Mouse (Mus musculus): ENCODE data around the gene Cox4i2. TPM values are rescaled to one million over a fixed set of nuclear protein-coding genes. Genes with fewer than 3 reads are reported as not detected.
A peak's percentile ranks its signal among the peaks of the same experiment; 100 is the strongest.

The Cox4i2 gene
- polyA plus RNA-seq, 1 experiment from 2014 or later, result 104 TPM

DNA sequence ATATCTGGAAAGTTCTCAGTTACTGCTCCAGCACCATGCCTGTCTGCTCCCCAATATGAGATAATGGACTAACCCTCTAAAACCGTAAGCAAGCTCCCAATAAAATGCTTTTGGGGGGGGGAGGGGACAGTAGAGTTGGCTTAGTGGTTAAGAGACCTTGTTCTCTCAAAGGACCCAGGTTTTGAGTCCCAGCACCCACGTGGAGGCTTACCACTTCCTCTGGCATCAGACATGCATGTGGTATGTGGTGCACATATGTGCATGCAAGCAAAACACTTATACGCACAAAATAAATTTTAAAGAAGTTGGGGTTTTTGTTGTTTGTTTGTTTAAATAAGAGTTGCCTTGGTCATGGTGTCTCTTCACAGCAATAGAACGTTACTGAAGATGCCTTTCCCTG, 21.4 kb downstream of the Cox4i2 start:
- Histone ChIP-seq H3K4me3 (ENCODE audit: low read length) (no peak overlapping the region), H3K27me3 (ENCODE audit: control insufficient read depth, insufficient read depth, low read depth, low read length) (no peaks in the 10 kb centered on the region), H3K4me2 (ENCODE audit: low read depth, low read length) (no peak overlapping the region), H3K9me3 (ENCODE audit: control insufficient read depth, low read length) (no peaks in the 10 kb centered on the region), H3K9ac (ENCODE audit: low read length) (no peak overlapping the region), H3K36me3 (ENCODE audit: control insufficient read depth, insufficient read depth, low read length) (peaks cover 4% of the 10 kb centered on the region; the same call in 1 of the 2 replicates), H3K27ac (ENCODE audit: low read length) (no peak overlapping the region), H3K4me1 (replicated peaks; ENCODE audit: control insufficient read depth, insufficient read depth, low read length) (no peaks in the 10 kb centered on the region)
- WGBS, result 78% methylated on average over 4 of the region's 4 CpGs
- no peak for ATAC-seq (ENCODE audit: low read depth)

DNA sequence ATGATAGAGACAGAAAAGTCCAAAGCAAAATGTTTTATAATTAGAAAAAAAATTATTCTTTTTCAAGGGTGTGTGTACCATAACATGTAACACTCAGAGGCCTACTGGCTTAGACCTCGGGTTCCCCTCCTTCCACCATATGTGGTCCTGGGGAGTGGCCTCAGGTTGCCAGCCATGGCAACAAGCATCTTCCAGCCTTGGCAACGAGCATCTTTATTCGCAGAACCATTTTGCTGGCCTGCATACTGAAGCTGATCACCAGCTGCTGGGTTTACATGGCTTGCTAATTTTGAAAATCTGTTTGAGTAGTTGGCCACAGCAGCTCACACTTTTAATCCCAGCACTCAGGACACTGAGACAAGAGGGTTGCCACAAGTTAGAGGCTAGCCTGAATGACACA, 22.0 kb downstream of the Cox4i2 start:
- Histone ChIP-seq H3K27me3 (ENCODE audit: control insufficient read depth, insufficient read depth, low read depth, low read length) (no peaks in the 10 kb centered on the region), H3K4me2 (ENCODE audit: low read depth, low read length) (no peak overlapping the region), H3K27ac (ENCODE audit: low read length) (no peak overlapping the region), H3K9ac (ENCODE audit: low read length) (no peak overlapping the region), H3K9me3 (ENCODE audit: control insufficient read depth, low read length) (no peaks in the 10 kb centered on the region), H3K4me1 (replicated peaks; ENCODE audit: control insufficient read depth, insufficient read depth, low read length) (0 out of 2 replicates have a peak, but pooled peaks cover under 1% of the 10 kb centered on the region), H3K36me3 (ENCODE audit: control insufficient read depth, insufficient read depth, low read length) (peaks cover 4% of the 10 kb centered on the region), H3K4me3 (ENCODE audit: low read length) (no peak overlapping the region)
- 76% methylated on average over 3 of the region's 3 CpGs for WGBS
- ATAC-seq (ENCODE audit: low read depth), result no peak

DNA sequence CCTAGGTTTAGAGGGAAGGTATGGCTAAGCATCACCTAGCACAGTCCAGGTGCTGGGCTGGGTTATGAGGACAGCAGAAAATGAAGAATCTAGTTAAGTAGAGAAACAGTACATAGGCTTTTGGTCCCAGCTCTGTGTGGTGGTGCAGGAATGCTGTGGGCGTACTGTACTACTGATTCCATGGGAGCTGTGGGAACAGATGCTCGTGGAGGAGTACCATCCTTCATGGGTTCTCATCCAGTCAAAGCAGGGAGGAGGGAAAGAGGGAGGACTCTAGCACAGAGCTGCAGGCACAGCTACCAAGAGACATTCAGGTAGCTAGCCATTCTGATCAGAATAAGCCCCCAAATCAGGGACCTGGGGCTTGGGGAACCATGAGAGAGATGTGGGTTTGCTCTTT, 22.5 kb downstream of the Cox4i2 start:
- Histone ChIP-seq H3K4me3 (ENCODE audit: low read length) (no peak overlapping the region), H3K9ac (ENCODE audit: low read length) (no peak overlapping the region)

DNA sequence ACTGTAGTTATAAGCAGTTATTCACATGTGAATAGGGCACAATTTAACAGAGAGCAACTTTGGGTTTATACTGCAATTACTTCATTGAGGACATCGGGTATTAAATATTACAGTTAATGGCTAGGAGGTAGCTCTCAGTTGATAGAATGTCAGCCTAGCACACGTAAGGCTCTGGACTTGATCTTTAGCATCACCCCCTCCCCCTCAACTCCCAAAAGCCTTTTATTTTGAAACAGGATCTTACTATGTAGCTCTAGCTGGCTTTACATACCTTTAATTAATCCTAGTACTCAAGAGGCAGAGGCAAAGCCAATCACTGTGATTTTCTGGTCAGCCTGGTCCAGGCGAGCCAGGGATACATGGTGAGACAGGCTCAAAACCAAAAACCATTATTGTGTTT, 23.1 kb downstream of the Cox4i2 start:
- H3K27me3 ChIP-seq (ENCODE audit: control insufficient read depth, insufficient read depth, low read depth, low read length), result no peaks in the 10 kb centered on the region
- H3K4me3 ChIP-seq (ENCODE audit: low read length), result no peak overlapping the region
- no peaks in the 10 kb centered on the region for H3K9me3 ChIP-seq (ENCODE audit: control insufficient read depth, low read length)
- no peak for ATAC-seq (ENCODE audit: low read depth)
- no peak overlapping the region for H3K9ac ChIP-seq (ENCODE audit: low read length)
- no peak overlapping the region for H3K27ac ChIP-seq (ENCODE audit: low read length)
- H3K4me2 ChIP-seq (ENCODE audit: low read depth, low read length), result no peak overlapping the region
- 83% methylated on average over 3 of the region's 3 CpGs for WGBS
- H3K4me1 ChIP-seq (replicated peaks; ENCODE audit: control insufficient read depth, insufficient read depth, low read length), result 0 out of 2 replicates have a peak, but pooled peaks cover 5% of the 10 kb centered on the region
- peaks cover 6% of the 10 kb centered on the region for H3K36me3 ChIP-seq (ENCODE audit: control insufficient read depth, insufficient read depth, low read length)

More for the DNA sequence above, 22.5 kb downstream of the Cox4i2 start:
- no peaks in the 10 kb centered on the region for H3K27me3 ChIP-seq (ENCODE audit: control insufficient read depth, insufficient read depth, low read depth, low read length)
- no peaks in the 10 kb centered on the region for H3K9me3 ChIP-seq (ENCODE audit: control insufficient read depth, low read length)
- 0 out of 2 replicates have a peak, but pooled peaks cover 4% of the 10 kb centered on the region for H3K4me1 ChIP-seq (replicated peaks; ENCODE audit: control insufficient read depth, insufficient read depth, low read length)
- H3K4me2 ChIP-seq (ENCODE audit: low read depth, low read length), result no peak overlapping the region
- no peak overlapping the region for H3K27ac ChIP-seq (ENCODE audit: low read length)
- no peak for ATAC-seq (ENCODE audit: low read depth)
- 82% methylated on average over 2 of the region's 2 CpGs for WGBS
- peaks cover 4% of the 10 kb centered on the region for H3K36me3 ChIP-seq (ENCODE audit: control insufficient read depth, insufficient read depth, low read length)

DNA sequence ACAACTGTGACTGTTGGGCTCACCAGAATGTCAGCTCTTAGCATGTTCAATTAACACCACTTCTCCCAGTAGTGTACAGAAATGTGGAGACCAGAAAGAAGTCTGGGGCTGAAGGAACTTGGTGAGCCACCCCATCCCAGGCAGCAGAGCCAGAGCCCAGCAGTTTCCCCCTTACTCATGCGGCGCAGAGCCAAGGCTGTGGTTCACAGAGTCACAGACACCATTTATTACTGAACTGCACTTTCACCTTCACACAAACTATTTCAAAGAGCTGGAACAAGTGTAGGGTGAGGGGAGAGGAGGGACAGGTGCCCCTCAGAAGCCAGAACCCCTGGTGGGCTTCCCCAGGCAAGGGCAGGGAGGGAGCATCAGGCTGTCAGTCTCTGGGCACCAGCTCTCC, 26.5 kb downstream of the Cox4i2 start:
- H3K27me3 ChIP-seq (ENCODE audit: control insufficient read depth, insufficient read depth, low read depth, low read length), result no peaks in the 10 kb centered on the region
- peaks cover 6% of the 10 kb centered on the region for H3K36me3 ChIP-seq (ENCODE audit: control insufficient read depth, insufficient read depth, low read length)
- H3K4me2 ChIP-seq (ENCODE audit: low read depth, low read length), result no peak overlapping the region
- H3K9me3 ChIP-seq (ENCODE audit: control insufficient read depth, low read length), result no peaks in the 10 kb centered on the region
- no peak overlapping the region for H3K4me3 ChIP-seq (ENCODE audit: low read length)
- peaks cover 14% of the 10 kb centered on the region for H3K4me1 ChIP-seq (replicated peaks; ENCODE audit: control insufficient read depth, insufficient read depth, low read length)
- no peak overlapping the region for H3K27ac ChIP-seq (ENCODE audit: low read length)
- no peak overlapping the region for H3K9ac ChIP-seq (ENCODE audit: low read length)
- no peak for ATAC-seq (ENCODE audit: low read depth)
- WGBS, result 97% methylated on average over 2 of the region's 2 CpGs

DNA sequence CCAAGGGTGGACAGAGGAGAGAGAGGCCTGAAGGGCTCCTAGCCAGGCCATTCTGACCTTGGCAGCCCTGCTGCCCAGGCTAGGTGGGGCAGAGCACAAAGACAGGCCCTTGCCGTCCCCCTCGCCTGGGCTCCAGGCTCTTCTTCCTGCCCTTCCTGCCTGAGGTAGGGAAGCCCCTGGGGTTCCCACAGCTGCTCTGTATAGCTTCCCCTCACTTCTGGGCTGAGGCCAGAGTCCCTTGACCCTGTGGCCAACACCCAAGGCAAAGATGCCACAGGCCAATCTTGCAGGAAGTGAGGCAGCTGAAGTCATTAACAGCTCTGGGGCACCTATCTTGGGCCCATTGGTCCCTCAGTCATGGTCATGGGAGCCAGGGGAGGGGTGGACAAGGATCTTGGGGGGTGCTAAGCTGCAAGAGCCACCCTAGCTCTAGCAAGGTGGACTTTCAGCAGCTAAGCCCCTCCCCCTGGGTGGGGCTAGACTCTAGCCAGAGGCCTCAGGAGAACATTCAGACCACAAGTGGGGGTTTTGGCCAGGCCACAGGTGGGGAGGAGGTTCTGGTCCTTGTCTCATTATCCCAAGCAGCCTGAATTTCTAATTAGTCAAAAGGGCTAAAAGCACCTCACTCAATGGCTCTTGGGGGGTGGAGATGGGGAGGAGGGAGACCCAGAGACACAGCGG, 27.2 kb downstream of the Cox4i2 start:
- no peak for ATAC-seq (ENCODE audit: low read depth)
- Histone ChIP-seq H3K9me3 (ENCODE audit: control insufficient read depth, low read length) (no peaks in the 10 kb centered on the region), H3K4me2 (ENCODE audit: low read depth, low read length) (no peak overlapping the region), H3K4me1 (replicated peaks; ENCODE audit: control insufficient read depth, insufficient read depth, low read length) (peaks cover 22% of the 10 kb centered on the region), H3K27me3 (ENCODE audit: control insufficient read depth, insufficient read depth, low read depth, low read length) (no peaks in the 10 kb centered on the region), H3K36me3 (ENCODE audit: control insufficient read depth, insufficient read depth, low read length) (peaks cover 6% of the 10 kb centered on the region), H3K9ac (ENCODE audit: low read length) (no peak overlapping the region), H3K27ac (ENCODE audit: low read length) (no peak overlapping the region), H3K4me3 (ENCODE audit: low read length) (no peak overlapping the region)
- WGBS, result 85% methylated on average over 3 of the region's 3 CpGs

DNA sequence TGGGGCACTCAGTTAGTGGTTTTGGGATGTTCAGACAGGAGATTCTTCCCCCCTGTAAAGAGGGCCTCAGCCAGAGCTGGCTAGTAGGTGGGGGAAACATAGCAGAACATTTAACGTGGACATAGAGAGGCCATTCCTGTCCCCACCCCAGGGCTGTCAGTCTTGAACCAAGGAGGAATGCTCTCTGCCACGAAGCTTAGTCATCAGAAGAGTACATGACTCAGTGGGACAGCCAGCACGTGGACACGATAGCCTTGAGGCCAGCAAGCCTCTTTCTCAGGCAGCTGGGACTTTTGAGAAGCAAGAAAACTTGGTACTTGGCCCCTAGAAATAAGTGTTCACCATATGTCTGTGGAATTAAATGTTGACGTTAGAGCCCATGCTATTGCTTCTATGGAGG, 28.7 kb downstream of the Cox4i2 start:
- Histone ChIP-seq H3K27ac (ENCODE audit: low read length) (no peak overlapping the region), H3K4me2 (ENCODE audit: low read depth, low read length) (no peak overlapping the region), H3K4me3 (ENCODE audit: low read length) (no peak overlapping the region), H3K9me3 (ENCODE audit: control insufficient read depth, low read length) (no peaks in the 10 kb centered on the region), H3K9ac (ENCODE audit: low read length) (no peak overlapping the region), H3K27me3 (ENCODE audit: control insufficient read depth, insufficient read depth, low read depth, low read length) (no peaks in the 10 kb centered on the region), H3K4me1 (replicated peaks; ENCODE audit: control insufficient read depth, insufficient read depth, low read length) (peaks cover 22% of the 10 kb centered on the region), H3K36me3 (ENCODE audit: control insufficient read depth, insufficient read depth, low read length) (peaks cover 6% of the 10 kb centered on the region)
- ATAC-seq (ENCODE audit: low read depth), result no peak
- 76% methylated on average over 5 of the region's 5 CpGs for WGBS

DNA sequence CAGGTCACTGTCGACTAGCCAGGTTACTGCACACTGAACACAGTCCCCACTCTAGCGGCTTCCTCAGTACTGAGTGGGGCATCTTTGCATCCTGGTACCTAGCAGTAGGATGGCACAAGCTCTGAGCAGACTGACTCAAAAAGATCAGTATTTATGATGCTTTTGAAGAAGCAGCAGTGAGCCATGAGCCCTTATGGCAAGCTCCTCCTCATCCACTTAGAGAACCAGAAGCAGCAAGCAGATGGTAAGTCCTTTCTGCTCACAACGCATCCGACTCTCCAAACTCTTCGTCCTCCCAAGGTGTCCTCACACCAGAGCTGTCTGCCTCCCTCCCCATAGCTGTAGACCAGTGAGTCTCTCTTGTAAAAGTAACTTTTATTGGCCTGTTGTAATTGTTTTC, 29.3 kb downstream of the Cox4i2 start:
- no peak for ATAC-seq (ENCODE audit: low read depth)
- Histone ChIP-seq H3K4me2 (ENCODE audit: low read depth, low read length) (no peak overlapping the region), H3K27ac (ENCODE audit: low read length) (no peak overlapping the region), H3K27me3 (ENCODE audit: control insufficient read depth, insufficient read depth, low read depth, low read length) (no peaks in the 10 kb centered on the region), H3K9ac (ENCODE audit: low read length) (no peak overlapping the region), H3K4me3 (ENCODE audit: low read length) (no peak overlapping the region), H3K4me1 (replicated peaks; ENCODE audit: control insufficient read depth, insufficient read depth, low read length) (peaks cover 25% of the 10 kb centered on the region), H3K9me3 (ENCODE audit: control insufficient read depth, low read length) (no peaks in the 10 kb centered on the region), H3K36me3 (ENCODE audit: control insufficient read depth, insufficient read depth, low read length) (peaks cover 6% of the 10 kb centered on the region)
- WGBS, result 90% methylated on average over 5 of the region's 5 CpGs

DNA sequence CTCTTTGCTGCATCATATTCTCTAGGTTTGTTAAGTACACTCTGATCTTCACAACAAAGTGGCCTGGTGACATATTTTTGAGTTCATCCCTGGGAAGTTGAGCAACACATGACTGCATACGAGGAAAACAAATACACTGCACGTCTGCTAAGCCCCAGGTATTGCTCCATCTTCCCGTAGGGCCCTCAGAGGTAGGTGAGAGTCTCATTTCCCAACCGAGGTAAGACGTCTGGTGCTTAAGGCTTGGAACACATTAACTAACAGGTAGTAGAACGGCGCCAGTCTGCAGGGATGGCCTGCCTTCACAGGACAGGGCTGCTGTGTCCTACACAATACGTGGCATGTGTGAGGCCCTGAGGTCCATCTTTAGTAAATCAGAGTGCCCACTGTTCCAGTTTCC, 30.7 kb downstream of the Cox4i2 start:
- H3K4me3 ChIP-seq (ENCODE audit: low read length), result no peak overlapping the region
- ATAC-seq (ENCODE audit: low read depth), result no peak
- peaks cover 39% of the 10 kb centered on the region for H3K4me1 ChIP-seq (replicated peaks; ENCODE audit: control insufficient read depth, insufficient read depth, low read length)
- no peaks in the 10 kb centered on the region for H3K27me3 ChIP-seq (ENCODE audit: control insufficient read depth, insufficient read depth, low read depth, low read length)
- H3K9ac ChIP-seq (ENCODE audit: low read length), result no peak overlapping the region
- H3K4me2 ChIP-seq (ENCODE audit: low read depth, low read length), result no peak overlapping the region
- H3K9me3 ChIP-seq (ENCODE audit: control insufficient read depth, low read length), result no peaks in the 10 kb centered on the region
- H3K36me3 ChIP-seq (ENCODE audit: control insufficient read depth, insufficient read depth, low read length), result peaks cover 4% of the 10 kb centered on the region
- 63% methylated on average over 8 of the region's 8 CpGs for WGBS
- peak overlapping the region; percentile 94 for H3K27ac ChIP-seq (ENCODE audit: low read length)

Measured in lung, embryonic 16.5 days (tissue).